In the genomic region with DNA sequence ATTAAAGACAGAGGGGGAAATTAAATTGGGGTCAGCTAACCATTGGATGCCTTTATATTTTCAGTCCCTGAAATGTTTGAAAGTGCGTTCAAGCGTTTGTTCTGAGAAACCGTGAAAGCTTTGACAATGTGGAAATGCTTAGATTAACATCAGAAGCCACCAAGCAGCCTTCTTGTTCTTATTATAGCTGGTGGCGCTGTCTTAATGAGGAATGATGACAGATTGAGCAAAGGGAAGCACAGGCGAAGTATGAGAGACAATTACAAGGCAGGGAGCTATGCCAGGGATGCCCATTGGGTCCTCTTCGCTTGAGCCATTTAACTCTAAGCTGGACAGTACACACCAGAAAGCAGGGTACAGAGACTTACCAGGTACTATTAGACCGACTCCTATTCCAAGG, we compare ENCODE assay signal across 23 mouse cellular contexts.
A peak's percentile ranks its signal among the peaks of the same experiment; 100 is the strongest.
DNase-seq lines count a peak whose midpoint lies in the region; ATAC-seq and TF ChIP-seq lines count a peak whose summit lies in the region.
"Had no signal": no experiment of that assay in that cellular context is flagged by ENCODE, and none has a peak within 500 bp of the region (broad histone marks: within the 10 kb centered on the region; RNA-seq: fewer than 3 reads in every experiment).

No protein-coding gene starts in this region.

- 0 out of 2 replicates have a peak overlapping the region, but pooled peaks have one; percentile 0 for H3K27ac ChIP-seq in forebrain, postnatal 0 days (ENCODE audit: low read depth, low read length)
- H3K27ac ChIP-seq in forebrain, embryonic 10.5 days, result no peak overlapping the region
- H3K27ac ChIP-seq: heart, adult 2 months; hindbrain, embryonic 14.5 days; neural tube, embryonic 15.5 days had no signal

- H3K36me3 ChIP-seq in forebrain, postnatal 0 days (ENCODE audit: insufficient read depth), result no peaks in the 10 kb centered on the region
- no peaks in the 10 kb centered on the region for H3K36me3 ChIP-seq in forebrain, embryonic 10.5 days (replicated peaks)
- H3K36me3 ChIP-seq: neural tube, embryonic 15.5 days had no signal

- no peak overlapping the region for H3K4me2 ChIP-seq in forebrain, postnatal 0 days (ENCODE audit: low read depth)
- H3K4me2 ChIP-seq: hindbrain, embryonic 14.5 days; liver, embryonic 11.5 days; neural tube, embryonic 15.5 days had no signal

- WGBS in forebrain, postnatal 0 days, result 55% methylated on average over 7 of the region's 7 CpGs
- 78% methylated on average over 7 of the region's 7 CpGs for WGBS in forebrain, embryonic 10.5 days

- intact Hi-C loops in left cerebral cortex, postnatal 14 days (cut with DNase I), result no loop called here

- DNase-seq in forebrain, postnatal 0 days, result peak; percentile 34
- no peak for DNase-seq in forebrain, embryonic 10.5 days (ENCODE audit: extremely low spot score, low spot score)
- DNase-seq in right cerebral cortex, adult 2 months (ENCODE audit: low spot score in 2 of 2), result peak; percentile 37 to 43
- DNase-seq in right cerebral cortex, postnatal 14 days, result no peak
- peak; percentile 39 to 49 for DNase-seq in left cerebral cortex, postnatal 14 days (ENCODE audit: low spot score in 2 of 2)
- DNase-seq in urinary bladder, postnatal 4 days (ENCODE audit: low spot score in 2 of 2), result no peak
- DNase-seq in thymus, postnatal 36 days, result no peak
- DNase-seq in urinary bladder, postnatal 14 days (ENCODE audit: low spot score), result no peak
- DNase-seq: B cell, adult 2 months; cerebellum, postnatal 25 days; gastrocnemius, postnatal 25 days; heart, adult 2 months; heart, postnatal 36 days; kidney, postnatal 36 days; lung, adult 18-20 months; lung, postnatal 4 days had no signal

- 0 out of 2 replicates have a peak, but pooled peaks have one; percentile 7 for TF ChIP-seq CTCF in forebrain, postnatal 0 days (IDR thresholded peaks at IDR 0.05; ENCODE audit: low read depth)

- H3K9me3 ChIP-seq in forebrain, postnatal 0 days (ENCODE audit: low read length), result no peaks in the 10 kb centered on the region
- H3K9me3 ChIP-seq in forebrain, embryonic 10.5 days, result no peaks in the 10 kb centered on the region
- H3K9me3 ChIP-seq: neural tube, embryonic 15.5 days had no signal

- H3K4me1 ChIP-seq in forebrain, postnatal 0 days (ENCODE audit: insufficient read depth), result no peaks in the 10 kb centered on the region
- no peaks in the 10 kb centered on the region for H3K4me1 ChIP-seq in forebrain, embryonic 10.5 days
- H3K4me1 ChIP-seq: neural tube, embryonic 15.5 days had no signal

- no peaks in the 10 kb centered on the region for H3K27me3 ChIP-seq in forebrain, postnatal 0 days (ENCODE audit: insufficient read depth, low read length)
- H3K27me3 ChIP-seq in forebrain, embryonic 10.5 days (ENCODE audit: poor library complexity, severe bottlenecking), result no peaks in the 10 kb centered on the region
- H3K27me3 ChIP-seq: neural tube, embryonic 15.5 days had no signal

- H3K9ac ChIP-seq in forebrain, postnatal 0 days, result no peak overlapping the region
- H3K9ac ChIP-seq: hindbrain, embryonic 14.5 days; neural tube, embryonic 15.5 days had no signal

- no peak for ATAC-seq in forebrain, postnatal 0 days
- ATAC-seq: forebrain, embryonic 16.5 days; intestine, embryonic 16.5 days; midbrain, embryonic 16.5 days had no signal

- H3K4me3 ChIP-seq in forebrain, postnatal 0 days (ENCODE audit: low read depth, low read length), result no peak overlapping the region
- H3K4me3 ChIP-seq in forebrain, embryonic 10.5 days, result no peak overlapping the region
- H3K4me3 ChIP-seq: erythroblast, embryonic 14.5 days; heart, adult 2 months; neural tube, embryonic 15.5 days had no signal

Comparison
In these comparisons a context has a peak if more than half of its experiments do, and no peak if none do; other contexts are left out.
1. DNase-seq: peak in forebrain, postnatal 0 days (single experiment), right cerebral cortex, adult 2 months (2 of 2) and left cerebral cortex, postnatal 14 days (2 of 2); none in forebrain, embryonic 10.5 days (single experiment), right cerebral cortex, postnatal 14 days (single experiment), urinary bladder, postnatal 4 days (0 of 2), thymus, postnatal 36 days (0 of 2) and urinary bladder, postnatal 14 days (single experiment).